Mouse (Mus musculus) adrenal gland, postnatal 36 days (tissue): Measurements from ENCODE around the gene Cnnm3. TPM values are rescaled to one million over a fixed set of nuclear protein-coding genes. Genes with fewer than 3 reads are reported as not detected.
"Not testable (repeated sequence)": the region's sequence is repeated elsewhere in the genome, so short reads cannot be mapped to it uniquely, and the experiment has no call there.

ENCODE experiments used
- DNase-seq, 2 experiments: peaks; one replicate each; pipeline ENCODE4 v3.0.0; 2021; ENCODE audit warnings: mixed read lengths in 1 of 2
- total RNA-seq, 2 experiments: library from RNA; stranded (reverse); gene quantifications; 2 replicates each; pipeline ENCODE4 v1.2.3; 2021

Cnnm3 gene
- total RNA-seq, 2 experiments from 2014 or later: 21.5 to 34.2 TPM

DNA sequence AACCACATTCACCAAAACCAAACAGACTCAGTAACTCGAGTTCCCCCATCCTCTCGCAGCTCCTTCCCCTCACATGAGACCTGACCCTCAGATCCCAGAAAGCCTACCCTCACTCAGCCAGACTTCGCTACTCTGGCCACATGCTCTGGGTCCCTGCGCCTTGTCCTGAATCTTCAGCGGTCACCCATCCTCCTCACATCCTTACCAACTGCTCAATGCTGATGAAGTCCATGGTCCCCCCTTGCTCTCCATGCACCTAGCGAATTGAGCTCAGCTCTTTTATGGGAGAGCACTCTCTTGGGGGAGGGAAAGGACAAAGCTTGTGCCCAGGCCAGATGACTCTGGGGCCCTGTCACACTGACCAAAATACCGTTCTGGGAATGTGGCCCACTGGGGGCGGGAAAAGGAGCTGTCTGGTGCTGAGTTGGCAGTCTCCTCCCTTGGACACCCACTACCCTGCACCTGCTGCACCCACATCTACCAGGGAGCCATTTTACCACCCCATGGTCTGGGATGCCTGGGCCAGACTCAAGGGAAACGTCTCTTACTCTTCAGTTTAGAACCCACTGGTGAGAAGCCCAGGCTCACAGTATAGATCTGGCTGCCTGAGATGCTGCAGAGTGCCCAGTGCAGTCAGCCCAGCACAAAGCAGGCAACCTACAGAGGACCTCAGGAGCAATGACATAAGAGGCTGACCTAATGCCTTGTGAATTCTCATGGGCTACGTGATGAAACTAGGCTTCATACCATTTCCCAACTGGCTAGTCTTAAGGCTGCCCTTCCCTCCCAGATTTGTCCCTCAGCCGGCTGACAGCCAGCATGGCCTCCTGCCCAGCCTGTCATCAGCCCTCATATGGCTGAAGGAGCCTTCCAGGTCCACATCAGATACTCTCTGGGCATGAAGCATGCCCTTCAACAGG lies 24.1 kb downstream of the Cnnm3 start:
- peak; percentile 65 to 73 for DNase-seq

DNA sequence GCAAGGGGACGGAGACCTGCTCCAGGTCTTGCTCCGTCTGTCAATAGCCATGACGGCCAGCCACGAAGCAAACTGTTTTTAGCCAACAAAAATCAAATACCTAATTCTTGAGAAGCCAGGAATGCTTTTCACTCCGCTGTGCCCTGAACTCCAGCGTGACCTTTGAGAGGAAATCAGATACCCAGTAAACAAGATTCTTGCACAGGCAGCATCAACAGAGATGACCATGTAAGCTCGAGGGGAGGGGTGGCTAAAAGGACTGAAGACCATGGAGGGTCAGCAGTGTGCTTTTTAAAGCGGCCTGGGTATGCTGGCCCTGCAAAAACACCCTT lies 24.7 kb downstream of the Cnnm3 start:
- no peak for DNase-seq

DNA sequence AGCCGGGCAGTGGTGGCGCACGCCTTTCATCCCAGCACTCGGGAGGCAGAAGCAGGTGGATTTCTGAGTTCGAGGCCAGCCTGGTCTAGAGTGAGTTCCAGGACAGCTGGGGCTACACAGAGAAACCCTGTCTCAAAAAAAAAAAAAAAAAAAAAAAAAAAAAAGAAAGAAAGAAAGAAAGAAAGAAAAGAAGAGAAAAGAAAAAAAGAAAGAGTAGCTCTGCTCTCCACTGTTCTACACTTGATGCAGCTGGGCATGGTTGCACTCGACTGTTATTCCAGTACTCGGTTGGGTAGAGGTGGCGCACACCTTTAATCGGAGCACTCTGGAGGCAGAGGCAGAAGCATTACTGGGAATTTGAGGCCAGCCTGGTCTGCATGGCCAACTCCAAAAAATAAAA lies 25.1 kb downstream of the Cnnm3 start, which contains the start of gene Ankrd23:
Ankrd23 (minus strand) TSS at position 101 of the 400 bp plus-strand sequence.
- not testable (repeated sequence) for DNase-seq

DNA sequence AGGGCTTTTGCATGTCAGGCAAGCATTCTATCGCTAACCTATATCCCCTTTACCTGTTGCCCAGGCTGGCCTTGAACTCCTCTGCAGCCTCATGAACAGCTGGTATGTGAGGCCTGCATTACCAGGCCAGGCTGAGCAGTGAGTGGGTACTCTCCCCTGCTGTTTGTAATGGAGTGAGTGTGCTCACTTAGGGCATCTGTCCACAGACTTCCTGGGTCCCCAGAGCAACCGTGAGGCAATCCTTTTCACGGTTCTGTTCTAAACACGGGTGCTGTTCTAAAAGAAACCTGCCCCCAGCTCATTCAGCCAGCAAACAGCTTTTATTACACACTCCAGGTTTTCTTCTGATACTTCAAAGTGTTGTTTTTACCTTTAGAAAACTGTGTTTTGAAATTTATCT lies 27.1 kb downstream of the Cnnm3 start:
- no peak for DNase-seq

DNA sequence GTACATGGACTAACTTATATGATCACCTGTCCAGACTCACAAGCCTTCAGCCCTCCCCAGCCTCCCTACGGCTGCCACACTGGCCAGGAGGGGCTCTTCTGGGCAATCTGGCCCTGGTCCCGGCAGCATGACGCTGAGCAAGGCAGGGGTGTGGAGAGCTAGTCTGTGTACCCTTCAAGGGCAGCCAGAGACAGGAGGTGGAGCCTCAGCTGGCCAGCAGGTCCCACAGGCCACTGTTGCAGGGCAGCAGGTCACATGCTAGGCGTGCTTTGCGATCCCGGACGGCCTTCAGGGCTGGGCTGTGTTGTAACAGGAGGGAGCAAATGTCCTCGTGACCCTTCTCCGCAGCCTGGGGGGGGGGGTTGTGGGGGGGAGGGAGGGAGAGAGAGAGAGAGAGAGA lies 27.5 kb downstream of the Cnnm3 start, which contains the start of gene Gm42417:
Gm42417 (minus strand) TSS at position 244 of the 400 bp plus-strand sequence.
- DNase-seq: peak; percentile 94

DNA sequence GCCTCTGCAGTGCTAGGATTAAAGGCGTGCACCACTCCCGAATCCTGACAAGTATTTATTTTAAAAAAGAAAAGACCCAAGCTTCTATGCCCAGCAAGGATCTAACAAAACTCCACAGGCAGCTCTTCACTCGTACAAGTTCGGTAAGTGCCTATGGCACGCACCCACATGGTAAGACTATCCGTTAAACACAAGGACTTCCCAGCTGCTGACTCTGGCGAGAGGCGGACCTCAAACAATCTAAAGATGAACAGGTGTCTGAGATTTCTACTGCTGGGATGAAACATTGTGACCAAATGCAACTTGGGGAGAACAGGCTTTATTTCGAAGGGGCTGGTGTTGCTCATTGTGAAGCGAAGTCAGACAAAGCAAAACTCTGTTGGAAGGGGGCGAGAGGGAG lies 28.5 kb downstream of the Cnnm3 start:
- no peak for DNase-seq

DNA sequence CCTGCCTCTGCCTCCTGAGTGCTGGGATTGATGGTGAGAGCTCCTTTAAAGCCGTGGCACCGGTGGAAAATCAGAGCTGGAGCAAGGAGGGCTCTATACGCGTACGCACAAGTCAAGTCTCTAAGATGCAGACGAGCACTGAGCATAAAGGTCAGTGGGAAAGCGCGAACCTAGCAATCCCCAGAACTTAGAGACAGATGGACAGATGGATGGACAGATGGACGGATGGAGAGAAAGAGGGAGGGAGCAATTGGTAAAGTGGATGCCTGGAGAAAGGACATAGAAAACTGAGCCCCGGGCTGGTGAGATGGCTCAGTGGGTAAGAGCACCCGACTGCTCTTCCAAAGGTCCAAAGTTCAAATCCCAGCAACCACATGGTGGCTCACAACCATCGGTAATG lies 29.1 kb downstream of the Cnnm3 start:
- DNase-seq: no peak

DNA sequence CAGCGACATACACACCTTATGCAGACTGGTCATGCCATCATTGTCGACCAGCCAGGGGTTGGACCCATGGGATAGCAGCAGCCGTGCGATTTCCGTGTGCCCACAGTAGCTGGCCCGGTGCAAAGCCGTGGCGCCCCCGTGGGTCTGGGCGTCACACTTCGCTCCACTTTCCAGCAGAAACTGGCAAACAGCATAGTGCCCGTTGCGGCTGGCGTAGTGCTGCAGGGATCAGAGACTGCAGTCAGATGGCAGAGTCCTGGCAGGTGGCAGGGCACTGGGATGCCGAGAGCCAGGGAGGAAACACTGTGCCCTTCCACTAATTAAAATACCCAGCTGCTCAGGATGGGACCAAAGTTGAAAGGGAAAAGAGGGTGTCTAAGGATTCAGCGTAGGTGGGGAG lies 30.2 kb downstream of the Cnnm3 start:
- no peak for DNase-seq

DNA sequence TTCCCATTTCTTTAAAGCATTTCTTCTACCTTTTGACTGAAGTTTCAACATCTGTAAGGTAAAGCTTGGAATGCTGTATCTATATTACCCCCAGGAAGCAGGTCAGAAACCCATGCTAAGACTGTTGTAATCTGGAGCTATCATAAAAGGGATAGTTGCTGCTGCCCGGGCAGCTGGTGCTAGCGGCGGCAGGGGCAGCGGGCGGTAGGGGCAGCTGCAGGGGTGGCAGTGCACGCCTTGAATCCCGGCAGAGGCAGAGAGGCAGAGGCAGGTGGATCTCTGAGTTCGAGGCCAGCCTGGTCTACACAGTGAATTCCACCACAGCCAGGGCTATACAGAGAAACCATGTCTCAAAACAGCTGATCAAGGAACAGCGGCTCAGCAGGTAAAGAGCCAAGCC lies 31.3 kb downstream of the Cnnm3 start:
- DNase-seq: no peak

DNA sequence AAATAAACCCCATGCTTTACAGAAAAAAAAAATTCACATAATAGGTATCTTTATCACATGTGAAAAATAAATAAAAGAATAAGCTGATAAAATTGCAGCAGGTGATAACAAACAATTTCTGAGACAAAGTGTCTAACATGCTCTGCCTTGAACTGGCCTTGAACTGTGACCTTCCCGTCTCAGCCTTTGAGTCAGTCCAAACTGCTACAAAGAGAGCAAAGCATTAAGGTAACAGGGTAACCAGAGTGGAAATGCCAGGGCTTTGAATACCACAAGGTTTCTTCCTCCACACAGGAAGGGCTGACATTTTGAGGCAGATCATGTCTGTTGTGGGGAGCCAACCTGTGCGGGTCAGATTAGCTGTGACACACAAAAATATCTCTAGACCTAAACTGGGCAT lies 33.7 kb downstream of the Cnnm3 start:
- peak; percentile 46 to 51 for DNase-seq

DNA sequence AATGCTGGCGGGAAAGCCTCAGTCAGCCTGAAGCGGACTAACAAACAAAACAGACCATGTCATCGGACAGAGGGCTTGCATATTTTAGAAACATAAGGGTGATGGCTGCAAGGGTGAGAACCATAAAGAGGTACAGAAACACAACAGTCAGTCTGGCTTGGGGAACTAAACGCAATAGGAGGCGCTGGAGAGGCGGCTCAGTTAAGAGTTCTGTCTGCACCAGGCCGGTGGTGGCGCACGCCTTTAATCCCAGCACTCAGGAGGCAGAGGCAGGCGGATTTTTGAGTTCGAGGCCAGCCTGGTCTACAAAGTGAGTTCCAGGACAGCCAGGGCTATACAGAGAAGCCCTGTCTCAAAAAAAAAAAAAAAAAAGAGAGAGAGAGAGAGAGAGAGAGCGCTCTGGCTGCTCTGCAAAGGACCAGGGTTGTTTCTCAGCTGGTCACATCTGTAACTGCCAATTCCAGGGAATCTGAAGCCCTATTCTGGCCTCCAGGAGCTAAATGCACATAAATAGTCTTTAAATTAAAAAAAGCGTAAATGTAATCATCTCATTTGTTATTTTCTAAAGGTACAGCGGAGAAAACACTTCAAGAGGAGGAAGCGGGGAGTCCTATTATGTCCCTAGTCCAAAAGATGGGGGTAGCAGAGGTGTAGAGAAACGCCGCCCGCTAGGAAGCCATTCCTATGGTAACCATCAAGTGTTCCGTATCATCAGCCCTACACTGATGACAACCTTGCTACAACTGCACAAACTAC lies 34.4 kb downstream of the Cnnm3 start:
- peak; percentile 52 to 59 for DNase-seq

DNA sequence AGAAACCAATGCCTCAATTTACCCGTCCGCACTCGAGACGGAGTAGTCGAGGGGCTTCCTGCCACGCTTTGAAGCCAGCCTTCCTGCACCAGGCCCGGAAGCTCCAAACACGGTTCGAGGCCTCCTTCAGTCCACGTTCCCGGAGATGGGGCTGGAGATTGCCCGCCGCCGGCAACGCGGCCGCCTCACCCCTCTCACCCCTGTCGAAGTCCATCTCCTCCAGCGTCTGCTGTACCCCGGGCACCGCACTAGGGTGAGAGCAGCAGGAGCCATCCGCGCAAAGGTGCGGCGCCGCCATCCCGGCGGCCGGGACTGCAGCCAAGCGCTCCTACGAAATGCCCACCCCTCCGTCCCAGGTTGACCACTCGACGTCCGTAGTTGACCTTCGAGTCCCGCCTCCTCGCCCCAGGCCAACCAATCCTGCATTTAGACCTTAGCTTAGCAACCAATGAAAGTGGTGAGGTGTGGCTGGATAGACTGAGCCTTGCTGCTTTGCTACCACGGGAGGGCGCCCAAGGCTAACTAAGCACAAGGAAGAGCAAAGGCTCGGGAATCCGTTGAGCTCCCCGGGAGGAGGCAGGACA lies 35.3 kb downstream of the Cnnm3 start, which contains the start of gene Ankrd39:
Ankrd39 (minus strand) TSS at position 558 of the 584 bp plus-strand sequence.
- DNase-seq: peak; percentile 98

DNA sequence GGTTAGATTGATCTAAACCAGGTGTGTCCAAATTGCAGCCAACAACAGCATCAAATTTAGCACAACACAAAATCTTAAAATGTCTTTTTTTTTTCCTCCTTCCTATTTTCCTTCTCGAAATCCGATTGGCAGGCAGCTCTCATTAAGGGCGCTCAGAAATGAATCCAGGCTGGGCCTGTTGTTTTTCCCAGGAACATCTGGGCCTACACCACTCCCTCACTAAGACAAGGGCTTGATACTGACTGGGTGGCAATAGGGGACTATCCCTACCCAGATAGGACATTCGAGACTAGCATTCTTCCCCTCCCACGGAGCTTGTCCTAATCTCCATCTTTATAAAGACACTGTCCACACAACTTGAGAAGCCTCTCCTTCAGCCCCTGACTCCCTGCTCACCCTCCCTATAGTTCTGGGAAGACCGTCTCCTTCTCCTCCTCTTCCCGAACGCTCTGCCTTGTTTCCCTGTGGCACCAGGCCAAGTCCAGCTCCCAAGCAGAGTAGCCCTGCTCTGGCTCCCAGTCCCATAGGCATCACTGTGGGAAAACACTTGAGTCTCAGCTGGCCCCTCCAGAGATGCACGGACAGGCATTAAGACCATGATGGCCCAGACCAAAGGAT lies 36.4 kb downstream of the Cnnm3 start:
- peak in 1 of 2 experiments; percentile 66 for DNase-seq

DNA sequence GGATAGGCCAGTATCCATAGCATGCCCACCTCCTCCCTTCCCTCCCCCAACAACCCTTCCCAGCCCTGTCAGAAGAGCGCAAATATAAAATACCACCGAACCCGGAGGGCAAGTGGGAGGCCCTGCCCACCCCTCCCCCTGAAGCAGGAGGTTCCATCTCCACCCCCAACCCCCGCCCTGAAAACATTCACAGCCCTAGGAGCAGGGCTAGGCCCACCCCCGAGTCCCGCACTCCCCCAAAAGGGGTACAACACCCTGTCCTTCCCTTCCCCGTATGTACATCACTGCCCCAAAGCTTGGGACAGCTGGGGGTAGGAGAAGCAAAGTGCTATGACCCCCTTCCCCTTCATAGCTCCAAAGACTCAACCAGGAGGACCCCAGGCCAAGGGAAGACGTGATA lies 37.1 kb downstream of the Cnnm3 start:
- no peak for DNase-seq

DNA sequence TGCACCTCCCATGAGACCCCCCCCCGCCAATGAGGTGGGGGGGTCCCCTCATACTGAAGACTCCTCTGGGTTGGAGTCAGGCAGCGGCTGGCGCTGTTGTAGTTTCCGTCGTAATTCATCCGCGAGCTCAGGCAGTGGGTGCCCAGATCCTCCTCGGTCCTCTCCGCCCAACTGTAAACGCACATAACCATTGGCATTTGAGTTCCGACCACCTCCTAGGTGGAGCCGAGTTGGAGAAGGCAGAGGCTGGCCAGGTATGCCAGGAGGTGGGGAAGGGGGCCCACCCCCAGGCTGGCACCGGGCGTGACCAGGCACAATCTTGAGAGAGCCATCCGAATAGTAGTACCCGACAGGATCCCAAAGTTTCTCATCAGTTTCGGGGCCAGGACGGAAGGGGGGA lies 37.8 kb downstream of the Cnnm3 start:
- no peak for DNase-seq

DNA sequence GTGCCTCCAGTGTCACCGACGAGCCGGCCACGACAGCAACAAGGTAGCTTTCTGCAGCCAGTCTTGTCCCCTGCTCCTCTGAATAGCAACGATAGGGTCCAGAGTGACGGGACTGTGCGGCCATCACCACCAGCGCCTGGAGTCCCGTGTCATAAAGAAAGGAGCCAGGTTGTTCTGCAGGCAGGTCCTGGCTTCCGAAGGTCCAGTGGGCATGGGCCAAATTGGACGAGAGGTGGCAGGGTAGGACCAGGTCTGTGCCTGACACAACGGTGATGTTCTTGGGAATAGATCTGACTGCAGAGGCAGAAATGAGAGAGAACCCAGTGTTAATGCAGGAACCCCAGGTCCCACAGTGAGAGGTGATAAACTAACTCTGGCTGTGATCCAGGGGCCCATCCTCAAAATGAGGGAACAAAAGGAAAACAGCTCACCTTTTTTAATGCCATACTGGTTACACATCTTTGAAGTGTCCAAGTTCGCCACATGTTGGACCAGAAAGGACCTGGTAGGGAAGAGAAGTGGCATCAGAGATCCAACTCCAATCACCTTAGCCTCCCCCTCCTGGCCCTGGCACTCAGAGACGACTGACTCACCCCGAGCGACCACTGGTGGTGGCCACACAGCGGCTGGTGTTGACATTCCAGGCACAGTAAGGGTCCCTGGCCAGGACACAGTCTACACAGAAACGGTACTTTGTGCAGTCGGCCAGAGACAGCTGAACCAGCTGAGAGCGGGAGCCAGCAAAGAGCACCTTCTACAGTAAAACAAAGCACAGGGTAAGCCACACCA lies 38.6 kb downstream of the Cnnm3 start:
- no peak for DNase-seq

DNA sequence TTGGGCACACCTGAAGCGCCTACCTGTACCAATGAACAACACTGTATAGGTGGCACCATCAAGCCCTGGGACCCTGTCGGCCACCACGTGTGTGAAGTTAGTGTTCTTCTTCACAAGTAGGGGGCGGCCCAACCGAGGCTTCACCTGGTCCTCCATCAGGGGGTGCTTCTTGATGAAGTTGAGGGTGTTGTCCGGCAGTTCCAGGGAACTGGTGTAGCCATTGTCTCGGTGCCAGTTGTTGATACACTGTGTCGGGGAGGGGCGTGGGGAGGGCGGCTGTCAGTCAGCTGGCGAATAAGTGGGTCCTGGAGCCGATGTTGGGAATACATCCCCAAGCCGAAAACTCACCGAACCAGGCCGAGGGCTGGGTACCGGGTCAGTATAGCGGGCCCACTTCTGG lies 40.2 kb downstream of the Cnnm3 start:
- no peak for DNase-seq

DNA sequence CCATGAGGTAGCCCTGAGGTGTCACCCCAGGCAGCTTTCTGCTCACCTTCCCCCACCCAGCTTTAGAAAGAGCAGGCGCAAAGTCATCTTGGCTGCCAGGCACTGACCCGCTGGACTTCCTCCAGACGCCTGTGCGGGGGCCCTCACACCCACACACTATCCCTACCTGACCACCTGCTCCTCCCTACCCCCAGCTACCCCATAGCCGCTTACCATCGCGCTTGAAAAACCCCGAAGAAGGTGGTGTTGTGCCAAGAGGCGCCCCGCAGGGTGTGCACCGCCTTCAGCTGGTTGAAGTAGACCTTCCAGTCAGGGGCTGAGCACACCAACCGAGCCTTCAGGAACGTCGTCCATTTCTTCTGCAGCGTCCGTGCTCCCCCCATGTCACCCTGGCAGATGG lies 40.8 kb downstream of the Cnnm3 start:
- no peak for DNase-seq

DNA sequence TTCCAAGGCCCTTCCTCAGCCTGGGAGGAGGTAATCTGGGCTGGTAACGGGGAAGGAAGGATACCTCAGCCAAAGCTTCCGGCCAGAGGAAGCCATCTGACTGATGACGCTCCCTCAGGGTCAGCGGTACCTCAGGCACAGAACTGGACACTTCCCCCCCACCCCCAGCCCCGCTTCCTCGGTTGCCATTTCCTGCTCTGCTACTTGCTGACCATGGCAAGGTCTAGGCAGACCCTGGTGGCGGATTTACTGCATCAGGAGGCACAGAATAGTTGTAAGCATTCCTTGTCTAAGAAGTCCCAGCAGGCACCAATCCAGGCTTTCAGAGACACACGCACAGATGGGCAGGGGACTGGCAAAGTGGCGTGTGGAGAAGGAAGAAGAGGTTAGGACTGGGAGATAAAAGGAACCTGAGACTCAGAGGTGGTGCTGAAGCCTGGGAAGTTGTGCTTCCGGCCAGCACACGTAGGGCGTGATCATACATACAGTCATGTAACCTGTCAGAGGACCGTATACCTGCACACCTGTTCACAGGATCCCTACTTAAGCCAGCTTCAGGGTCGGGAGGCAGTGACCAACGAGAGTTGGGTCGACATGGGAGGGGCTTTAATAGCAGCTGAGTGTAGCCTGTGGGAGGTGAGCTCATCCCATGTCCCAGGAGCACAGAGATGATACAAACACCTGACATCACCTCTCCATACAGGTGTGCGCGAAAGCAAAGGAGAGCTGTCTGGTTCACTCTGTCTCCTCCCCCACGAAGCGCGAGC lies 43.1 kb downstream of the Cnnm3 start:
- DNase-seq: peak; percentile 57 to 63

DNA sequence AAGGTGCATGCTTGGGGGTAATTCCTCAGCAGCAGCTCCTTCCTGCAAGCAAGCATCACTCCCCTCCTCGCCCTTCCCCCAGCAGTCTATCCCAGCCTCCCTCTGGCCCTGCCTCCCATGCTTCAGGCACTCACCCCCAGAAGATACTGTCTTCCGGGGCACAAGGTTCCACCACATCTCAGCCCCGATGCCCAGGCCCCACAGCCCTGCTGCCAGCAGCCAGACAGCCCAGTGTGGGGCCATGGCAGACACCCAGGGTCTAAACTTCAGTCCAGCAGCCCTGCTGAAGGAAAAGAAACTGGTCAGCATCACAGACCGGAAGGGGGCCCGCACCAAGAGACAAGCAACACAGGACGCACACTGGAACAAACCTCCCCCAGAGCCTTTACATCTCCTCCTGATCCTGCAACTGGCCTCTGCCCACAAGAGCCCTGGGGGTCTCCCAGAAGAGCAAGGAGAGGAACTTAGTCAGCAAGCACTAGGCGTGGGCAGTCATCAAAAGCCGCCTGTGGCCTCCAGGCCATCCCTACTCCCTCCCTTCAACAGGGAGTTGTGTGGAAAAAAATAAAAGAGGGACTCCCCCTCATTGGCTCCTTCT lies 44.2 kb downstream of the Cnnm3 start:
- peak in 1 of 2 experiments; percentile 43 for DNase-seq
